Mouse (Mus musculus) cerebellum, postnatal 4 days (tissue): ENCODE measurements around the gene Lmntd2.

Experiments
- DNase-seq, 2 experiments: peaks; one replicate each; pipeline ENCODE4 v3.0.0; 2022; ENCODE audit warnings: low spot score in 2 of 2, mixed read lengths in 1 of 2

The Lmntd2 gene

DNA sequence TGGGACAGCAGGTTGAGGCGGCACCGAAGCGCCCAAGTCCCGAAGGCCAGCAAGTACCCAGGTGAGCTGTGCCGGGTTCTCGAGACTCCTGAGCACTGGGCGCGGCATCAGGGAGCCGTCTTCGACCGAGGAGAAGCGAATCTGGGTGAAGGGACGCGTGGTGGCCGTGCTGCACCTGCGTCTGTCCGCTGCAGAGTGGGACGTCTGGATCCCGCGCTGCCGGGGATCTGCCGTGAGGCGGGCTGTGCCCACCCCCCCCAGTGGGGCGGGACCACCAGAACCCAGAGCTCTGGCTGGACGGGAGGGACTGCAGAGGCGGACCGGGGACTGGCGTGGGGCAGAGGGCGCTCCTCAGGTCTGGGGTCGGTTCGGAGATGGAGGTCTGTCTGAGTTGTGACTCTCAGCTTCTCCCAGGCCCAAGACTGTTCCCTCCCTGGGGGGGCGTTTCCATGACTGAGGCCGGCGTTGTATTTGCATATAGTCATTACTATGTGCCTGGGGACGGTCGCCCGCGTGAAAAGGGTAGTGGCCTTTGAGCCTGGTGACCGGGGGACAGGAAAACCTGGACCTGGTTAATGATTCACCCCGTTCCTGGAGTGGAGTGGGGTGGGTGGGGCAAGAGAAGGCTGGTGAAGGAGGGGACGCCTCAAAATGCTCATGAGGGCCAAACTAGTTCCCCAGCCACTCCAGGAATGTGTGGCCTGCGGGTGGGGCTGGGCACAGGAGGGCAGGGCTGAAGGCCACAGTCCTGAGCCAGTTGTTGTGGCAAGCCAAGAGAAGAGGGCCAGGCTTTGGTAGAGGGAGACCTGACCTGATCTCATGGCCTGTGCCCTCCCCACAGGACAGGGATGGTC is 2.2 kb upstream of the Lmntd2 start:
- no peak for DNase-seq

DNA sequence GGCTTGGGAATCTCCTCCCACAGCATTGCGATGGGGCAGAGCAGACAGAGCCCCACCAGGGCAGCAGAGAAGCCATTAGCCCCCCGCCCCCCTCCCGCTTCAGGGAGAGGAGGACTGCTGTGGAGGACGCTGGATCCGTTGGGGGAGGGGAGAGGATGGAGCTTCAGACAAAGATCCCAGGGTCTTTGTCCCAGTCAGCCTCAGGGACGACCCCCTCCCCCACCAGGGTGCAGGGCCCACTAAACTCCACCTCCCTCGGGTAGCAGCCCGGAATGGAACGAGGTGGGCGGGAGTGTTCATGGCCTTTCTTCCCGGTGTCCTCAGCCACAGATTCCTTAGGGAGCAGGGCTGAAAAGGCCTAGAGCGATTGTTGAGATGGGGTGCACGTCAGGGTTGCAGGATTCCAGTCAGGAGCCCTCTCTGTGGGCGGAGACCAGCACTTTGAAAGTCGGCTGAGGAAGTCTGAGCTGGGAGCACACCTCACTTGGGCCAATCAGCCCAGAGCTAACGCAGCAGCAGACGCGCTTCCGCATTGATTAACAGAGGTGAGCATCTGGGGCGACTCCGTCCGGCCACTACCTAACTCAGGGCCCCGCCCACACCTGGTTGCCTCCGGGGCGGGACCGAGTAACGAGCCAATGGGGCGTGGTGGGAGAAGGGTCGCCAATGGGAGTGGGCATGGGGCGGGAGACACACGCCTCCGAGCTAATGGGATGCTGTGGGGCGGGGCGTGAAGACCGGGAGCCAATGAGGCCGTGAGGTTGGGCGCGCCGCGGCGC is 1.4 kb upstream of the Lmntd2 start, which contains the start of gene Rassf7:
Gene Rassf7 (plus strand): TSS at position 760 of the 779 bp plus-strand sequence.
- DNase-seq, result peak; percentile 68 to 86

DNA sequence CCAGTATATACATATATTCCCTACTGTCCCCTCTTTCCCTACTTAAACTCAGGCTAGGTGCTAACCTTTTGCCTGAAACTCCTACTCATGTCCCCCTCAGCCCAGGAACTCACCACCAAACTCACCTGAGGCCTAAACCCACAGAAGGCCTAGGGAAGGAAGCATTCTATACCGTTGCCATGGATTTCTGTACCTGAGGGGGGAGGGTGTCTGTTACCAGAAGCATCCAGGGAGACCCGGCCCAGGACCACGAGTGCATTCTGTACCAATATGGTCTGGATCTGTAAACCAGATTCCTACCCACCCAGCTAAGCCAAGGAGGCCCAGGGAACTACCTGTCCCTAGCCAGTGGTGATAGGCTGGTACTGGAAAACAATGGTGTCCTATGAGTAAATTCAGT is 430 bp upstream of the Lmntd2 start:
- DNase-seq, result no peak

DNA sequence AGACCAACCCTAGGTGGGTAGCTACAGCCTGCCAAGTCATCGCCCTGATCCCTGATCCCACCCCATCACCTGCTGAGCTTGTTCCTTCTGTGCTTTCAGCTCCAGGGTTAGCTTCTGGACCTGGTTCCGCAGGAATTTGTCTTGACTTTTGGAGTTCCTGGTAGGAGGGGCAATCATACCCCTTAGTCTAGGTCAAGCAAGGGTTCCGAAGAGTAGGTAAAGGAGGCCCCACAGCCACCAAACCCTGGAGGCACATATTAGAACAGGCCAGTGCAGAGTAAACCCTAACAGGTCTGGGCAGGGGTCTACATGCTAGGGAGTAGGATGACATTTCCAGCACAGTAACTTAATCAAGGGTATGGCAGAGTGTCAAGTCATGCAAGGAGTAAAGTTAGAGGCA is 747 bp downstream of the Lmntd2 start:
- DNase-seq, result no peak

DNA sequence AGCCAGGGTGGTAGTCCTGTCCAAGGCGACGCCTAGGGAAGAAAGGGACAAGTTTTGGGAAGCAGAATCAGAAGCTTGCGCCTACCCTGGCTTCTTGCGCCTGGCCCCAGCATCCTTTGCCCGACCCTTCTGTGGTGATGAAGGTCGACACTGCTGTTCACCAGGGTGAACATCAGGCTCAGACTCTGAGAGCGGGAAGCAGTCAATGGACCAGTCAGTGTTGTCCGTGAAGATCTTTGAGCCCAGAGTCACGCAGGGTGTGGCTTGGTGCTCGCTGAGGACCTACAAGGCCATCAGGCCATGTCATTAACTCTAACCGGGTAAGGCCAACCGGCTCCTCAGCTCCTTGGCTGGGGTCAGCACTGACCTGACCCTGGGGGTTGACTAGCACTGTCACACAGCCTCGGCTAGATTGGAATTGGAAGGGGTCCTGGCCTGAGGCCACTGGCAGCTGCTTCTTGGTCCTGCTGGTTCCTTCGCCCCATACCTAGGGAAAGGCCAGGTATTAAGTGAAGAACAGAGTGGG is 3.2 kb downstream of the Lmntd2 start:
- no peak for DNase-seq

DNA sequence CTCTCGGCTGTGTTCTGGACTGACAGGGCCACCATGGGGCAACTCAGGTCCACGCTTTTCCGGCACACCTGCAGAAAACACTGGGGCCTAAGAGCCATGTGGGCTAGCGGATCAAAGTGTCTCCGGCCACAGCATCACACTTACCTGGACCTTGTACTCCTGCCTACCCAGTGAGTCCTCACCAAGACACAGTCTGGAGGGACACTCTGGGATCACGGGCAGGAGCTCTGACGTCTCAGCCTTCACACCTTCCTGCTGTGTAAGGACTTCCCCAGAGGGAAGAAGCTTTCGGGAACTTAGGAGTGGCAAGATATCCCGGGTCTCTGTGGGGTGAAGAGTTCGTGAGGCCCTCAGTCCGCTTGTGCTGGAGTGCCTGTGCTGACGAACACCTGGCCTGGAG is 3.7 kb downstream of the Lmntd2 start:
- DNase-seq, result no peak

DNA sequence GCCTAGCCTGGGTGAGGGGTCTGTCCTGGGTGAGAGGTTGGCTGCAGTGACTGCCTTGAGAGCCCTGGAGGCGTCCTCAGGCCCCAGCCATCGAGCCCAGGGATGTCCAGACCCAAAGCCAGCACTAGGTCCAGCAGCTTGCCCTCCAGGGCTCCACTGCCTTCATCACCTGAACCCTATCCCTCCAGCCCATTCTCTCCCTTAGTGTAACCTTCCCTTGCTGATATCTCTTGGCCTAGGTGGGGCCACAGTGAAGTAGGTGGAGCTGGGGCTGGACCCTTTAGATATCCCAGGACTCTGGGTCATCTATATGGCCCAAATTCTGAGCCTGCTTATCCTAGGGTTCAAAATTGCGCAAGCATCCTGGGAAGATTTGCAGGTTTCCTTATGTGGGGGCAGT is 4.4 kb downstream of the Lmntd2 start:
- DNase-seq, result no peak

DNA sequence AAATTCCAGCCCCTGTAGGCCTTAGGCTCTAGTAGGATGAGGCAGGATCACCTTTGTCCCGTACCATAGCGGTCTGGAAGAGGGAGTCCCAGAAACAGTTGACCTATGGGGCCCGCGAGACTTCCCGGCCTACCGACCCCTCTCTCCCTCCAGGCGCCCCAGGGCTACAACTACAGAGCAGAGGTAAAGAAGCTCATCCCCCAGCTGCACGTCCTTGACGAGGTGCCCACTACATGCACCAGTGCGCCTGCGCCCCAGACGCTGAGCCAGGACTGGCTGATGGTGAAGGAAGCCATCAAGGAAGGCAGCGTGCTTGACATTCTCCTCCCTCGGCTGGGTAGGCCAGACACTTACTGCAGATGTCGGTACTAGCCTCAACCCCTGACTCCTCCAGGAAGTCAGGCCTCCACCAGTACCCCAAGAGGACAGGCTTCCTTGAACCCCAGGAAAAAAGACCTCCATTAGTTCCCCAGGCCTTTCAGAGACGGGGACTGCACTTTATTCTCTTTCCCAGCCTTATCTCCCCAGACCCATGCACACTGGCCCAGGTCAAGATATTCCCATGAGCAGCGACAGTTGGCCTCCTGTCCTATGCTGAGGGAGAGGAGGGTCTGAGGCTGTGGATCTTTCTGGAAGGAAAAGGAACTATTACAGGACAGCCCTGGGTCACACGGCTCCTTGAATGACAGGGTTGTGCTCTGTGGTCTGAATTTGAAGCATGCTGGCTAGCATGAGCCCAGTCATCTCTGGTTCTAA is 7.5 kb downstream of the Lmntd2 start:
- no peak for DNase-seq

DNA sequence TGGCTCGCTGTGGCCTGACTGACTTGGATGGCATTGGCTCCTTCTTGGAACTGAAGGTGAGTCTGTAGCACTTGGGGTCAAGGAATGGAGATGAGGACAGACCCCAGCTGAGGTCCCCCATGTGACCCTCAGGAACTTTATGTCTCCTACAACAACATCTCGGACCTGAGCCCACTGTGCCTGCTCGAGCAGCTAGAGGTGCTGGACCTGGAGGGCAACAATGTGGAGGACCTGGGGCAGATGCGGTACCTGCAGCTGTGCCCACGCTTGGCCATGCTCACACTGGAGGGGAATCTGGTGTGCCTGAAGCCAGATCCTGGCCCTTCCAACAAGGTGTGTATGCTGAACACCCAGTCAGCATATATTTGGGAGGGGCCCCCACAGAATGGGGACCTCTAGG is 8.4 kb downstream of the Lmntd2 start:
- no peak for DNase-seq

DNA sequence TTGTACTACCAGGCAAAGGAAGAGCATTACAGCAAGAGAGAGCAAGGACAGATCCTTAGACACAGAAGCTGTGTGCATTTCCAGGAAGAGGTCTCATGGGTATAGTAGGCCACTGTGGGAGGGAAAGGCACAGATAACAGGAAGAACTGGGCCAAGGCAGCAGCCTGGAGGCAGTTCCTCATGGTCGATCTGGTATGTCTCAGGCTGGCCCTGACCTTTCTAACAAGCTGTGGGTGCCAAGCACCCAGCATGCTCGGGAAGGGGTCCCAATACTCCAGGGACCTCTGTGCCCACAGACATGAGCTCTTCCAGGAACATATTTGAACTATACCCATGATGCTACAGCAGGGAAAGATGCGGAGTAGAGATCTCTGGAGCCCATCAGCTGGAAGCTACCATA is 9.3 kb downstream of the Lmntd2 start:
- DNase-seq, result no peak

DNA sequence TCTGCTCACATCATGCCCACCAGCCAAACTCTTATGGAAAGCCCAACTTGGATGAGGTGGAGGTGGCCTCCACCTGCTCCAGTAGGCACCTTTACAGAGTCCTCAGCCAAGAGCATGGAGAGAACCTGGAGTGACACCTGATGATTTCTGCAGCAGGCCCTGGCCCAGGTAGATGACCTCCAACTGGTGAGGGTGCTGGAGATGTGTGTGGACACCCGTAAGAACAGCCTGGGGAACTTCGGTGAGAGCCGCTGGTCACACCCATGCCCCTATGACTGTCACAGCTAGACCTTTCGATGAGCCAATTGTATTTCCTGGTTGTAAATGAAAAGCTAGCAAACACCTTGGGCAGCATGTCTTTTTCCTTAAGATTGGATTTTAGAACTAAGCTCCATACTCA is 15.8 kb downstream of the Lmntd2 start:
- DNase-seq, result no peak

DNA sequence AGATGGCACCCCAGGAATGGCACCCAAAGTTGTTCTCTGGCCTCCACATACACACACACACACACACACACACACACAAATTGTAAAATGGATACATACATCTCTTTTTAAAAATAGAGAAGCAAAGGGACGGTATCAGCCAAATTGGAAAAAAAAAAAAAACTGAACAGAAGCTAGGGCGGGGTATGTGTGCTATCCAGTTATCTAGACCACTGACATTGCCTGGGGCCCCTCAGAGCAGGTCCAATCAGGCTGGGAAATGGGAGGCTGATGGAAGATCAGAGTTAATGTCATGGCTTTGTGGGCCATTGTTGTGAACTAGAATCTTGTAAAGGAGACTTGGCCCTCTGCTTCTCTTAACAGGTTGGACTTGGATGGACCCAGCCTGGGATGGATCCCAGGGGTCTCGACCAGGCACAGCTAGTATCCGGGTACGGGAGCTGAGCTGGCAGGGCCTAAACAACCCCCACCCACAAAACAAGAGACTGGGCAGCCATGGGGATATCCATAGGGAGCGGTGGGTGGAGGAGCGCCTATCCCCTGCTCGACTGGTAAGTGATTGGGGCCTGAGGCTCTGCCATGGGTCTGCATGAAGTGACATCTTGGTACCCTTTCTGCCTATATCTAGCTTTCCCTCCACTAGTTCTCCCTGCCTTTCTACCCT is 17.1 kb downstream of the Lmntd2 start:
- no peak for DNase-seq

DNA sequence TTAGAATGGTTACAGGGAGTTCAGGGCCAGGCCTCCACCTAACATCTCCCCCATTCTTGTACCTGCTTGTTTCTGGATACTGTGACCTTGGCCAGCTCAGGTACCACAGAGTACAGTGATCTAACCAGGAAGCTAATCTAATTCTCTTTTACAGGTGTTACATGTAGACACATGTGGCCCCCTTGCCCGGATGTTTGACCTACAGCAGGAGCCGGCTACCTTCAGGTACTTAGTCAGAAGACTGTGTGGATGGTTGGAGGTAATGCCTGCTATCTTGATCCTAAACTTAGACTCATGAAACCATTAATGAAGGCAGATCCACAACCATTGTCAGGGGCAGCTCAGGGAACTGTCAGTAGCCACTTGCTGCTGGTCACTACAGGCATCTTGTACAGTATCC is 18.1 kb downstream of the Lmntd2 start:
- no peak for DNase-seq

DNA sequence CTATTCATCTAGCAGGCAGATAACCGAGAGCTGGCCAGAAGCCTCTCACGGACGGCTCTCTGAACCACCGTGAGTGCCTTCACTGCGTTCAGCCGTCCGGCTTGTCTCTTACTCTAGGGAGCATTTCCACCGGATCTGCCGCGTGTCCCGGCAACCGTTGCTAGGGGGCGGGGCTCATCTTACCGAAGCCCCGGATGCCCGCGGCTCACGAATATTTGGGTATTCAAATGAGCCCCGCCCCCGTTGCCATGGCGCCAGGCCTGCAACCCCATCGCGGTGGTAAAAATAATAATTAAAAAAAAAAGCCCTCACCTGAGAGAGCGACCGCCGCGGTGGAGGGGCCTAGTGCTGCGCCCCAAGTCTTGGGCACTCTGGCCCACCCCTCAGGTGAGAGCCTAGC is 19.1 kb downstream of the Lmntd2 start:
- peak; percentile 79 to 90 for DNase-seq

DNA sequence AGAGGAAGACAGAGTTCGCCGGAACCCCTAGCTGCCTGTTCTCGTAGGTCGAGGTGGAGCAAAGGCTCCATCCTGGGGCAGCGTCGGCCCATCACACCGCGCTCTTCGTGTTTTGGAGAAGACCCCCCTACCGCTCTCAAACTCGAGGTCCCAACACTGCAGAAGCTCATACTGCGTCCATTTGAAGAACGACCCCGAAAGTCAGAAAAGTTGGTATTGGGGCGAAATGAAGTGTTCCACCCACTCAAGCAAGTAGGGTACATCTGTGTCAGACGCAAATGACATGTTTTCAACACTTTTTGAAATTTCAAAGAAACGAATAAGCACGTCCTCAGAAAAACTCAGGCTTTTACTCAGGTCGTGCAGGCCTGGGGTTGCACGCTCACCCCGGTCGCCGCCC is 19.5 kb downstream of the Lmntd2 start:
- no peak for DNase-seq

DNA sequence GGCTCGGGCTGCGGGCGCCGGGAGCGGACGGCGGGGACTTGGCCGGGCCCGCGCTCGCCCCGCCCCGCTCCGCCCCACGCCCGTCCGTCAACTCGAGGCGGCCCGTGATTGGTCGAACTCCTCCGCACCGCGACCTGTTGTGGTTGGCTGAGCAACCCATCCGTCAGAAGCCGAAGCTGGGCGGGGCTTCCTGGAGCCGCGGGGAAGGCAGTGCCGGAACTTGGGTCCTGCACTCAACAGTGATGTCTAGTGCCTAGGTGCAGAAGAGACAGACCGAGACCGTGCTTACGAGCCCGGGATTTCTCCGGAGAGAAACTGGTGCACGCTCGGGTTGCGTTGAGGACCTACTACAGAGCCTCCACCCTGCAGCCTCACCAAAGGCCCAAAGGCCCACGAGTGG is 19.9 kb downstream of the Lmntd2 start, which contains the start of the genes Hras and Lrrc56:
Gene Hras (minus strand): TSS at position 58 of the 400 bp plus-strand sequence.
Gene Lrrc56 (plus strand): TSS at position 210 of the 400 bp plus-strand sequence.
- peak; percentile 97 to 99 for DNase-seq

DNA sequence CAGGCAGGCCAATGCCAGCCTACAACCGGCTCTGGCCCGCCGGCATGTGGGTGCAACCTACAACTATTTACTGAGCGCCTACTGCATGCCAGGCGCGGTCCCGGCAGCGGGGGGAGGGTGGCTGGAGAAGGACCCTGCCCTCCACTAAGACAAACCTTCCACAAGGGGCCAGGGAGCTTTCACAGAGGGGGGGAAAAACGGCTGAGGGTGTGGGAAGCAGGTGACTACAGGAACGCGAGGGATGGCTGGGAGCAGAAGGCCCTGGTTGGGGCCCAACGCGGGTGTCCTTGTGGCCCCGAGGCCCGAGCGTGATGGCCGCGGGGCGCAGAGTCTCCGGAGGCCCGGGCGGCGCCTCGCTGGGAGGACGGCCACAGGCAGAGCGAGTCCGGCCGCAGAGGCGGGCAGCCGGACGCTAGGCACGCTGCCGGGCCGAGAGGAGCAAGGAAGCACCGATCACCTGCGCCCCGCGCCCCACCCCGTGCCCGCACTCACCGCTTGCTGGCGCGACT is 20.5 kb downstream of the Lmntd2 start:
- peak in 1 of 2 experiments; percentile 38 for DNase-seq

DNA sequence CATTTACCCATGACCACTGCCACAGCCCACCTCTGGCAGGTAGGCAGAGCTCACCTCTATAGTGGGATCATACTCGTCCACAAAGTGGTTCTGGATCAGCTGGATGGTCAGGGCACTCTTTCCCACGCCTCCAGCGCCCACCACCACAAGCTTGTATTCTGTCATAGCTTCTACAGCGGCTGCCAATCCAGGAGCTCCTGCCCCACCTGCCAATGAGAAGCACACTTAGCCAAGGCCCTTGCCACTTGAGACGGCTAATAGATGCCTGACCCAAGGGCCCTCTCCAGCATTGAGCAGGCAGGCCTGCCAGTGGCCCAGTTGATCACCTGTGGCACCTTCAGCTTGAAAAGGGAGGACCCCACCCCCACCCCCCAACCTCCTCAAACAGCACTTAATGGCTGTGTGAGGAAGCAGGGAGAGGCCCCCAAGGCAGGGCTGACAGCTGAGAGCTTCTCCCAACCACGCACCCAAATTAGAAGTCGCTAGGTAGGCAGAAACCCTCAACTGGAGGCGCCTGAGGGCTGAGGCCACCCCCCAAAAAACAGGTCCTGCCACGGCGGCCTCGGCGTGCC is 21.0 kb downstream of the Lmntd2 start:
- no peak for DNase-seq

DNA sequence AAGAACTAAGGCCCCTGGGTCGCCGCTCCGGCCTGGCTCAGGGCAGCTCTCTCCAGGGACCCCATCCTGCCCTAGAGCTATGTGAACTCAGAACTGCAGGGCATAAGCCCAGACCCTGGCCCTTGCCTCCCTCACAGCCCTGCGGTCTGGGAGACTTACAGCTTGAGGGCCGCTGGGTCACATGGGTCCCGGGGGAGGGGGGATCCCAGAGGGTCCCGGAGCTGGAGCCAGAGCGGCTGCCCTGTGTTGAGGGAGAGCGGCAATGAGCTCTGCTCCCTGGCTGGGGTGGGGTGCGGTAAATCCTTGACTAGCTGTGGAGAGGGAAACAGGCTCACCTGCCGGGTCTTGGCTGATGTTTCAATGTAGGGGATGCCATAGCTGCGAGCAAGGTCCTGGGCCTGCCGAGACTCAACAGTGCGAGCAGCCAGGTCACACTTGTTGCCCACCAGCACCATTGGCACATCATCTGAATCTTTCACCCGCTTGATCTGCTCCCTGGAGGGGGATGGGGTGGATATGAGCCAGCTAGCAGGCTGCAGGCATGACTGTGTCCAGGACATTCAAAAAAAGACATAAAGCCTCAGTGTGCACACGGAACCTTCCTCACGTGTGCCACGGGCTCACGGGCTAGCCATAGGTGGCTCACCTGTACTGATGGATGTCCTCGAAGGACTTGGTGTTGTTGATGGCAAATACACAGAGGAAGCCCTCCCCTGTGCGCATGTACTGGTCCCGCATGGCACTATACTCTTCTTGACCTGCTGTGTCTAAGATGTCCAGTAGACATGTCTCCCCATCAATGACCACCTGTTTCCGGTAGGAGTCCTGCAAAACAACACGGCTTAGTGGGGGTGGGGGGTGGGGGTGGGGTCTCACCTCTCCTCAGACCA is 21.8 kb downstream of the Lmntd2 start:
- no peak for DNase-seq

DNA sequence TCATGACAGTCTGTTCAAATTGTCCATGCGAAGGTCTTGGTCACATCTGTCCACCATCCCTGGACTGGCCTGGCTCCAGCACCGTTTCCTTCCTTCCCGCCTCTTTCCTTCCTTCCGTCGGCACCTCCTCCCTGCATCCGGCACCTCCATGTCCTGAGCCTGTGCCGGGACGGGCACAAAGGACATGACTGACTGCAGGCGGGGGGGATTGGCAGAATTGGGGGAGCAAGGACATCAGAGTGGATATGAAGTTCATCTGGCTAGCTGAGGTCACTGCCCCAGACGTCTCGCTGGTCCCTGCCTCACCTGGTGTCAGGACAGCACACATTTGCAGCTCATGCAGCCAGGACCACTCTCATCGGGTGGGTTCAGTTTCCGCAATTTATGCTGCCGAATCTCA is 22.8 kb downstream of the Lmntd2 start:
- DNase-seq, result no peak
